In the genomic region with DNA sequence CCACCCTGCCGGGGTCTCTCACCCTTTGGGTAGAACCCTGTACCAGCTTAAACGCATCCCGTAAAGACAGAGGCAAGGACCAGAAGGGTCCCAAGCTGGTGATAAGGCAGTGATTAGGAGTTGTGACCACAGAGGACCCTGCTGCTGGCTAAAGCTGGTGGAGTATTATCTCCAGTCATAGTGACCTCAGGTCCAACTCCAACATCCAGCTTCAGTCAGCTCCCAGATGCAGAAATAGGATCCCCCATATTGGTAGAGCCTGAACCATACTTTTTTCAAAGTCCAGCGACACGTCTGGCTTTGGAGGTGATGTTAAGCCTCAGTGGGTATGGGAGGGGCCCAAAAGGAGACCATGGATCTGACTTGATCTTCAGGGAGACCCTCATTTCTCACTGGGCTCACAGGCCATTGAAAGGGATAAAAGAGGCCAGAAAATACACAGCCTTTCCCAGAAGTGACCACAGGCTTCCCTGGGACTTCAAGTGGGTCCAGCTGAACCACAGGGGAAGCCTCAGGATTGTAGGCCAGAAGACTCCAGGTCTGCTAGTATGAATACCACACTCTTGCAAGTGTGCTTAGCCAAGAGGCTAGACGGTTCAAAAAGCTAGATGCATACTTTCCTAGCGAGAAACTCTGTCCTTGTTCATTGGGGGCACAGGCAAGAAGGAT, we compare ENCODE assay signal across 8 mouse cellular contexts. TPM values are rescaled to one million over a fixed set of nuclear protein-coding genes. Genes with fewer than 3 reads are reported as not detected.
DNase-seq lines count a peak whose midpoint lies in the region; ATAC-seq lines count a peak whose summit lies in the region.

No protein-coding gene starts in this region.

- H3K4me3 ChIP-seq in heart, embryonic 12.5 days = peak overlapping the region; percentile 97
- H3K4me3 ChIP-seq in hindbrain, embryonic 11.5 days (ENCODE audit: low read depth, low read length) = peak overlapping the region; percentile 76
- peak overlapping the region; percentile 59 for H3K4me3 ChIP-seq in midbrain, embryonic 11.5 days (ENCODE audit: low read depth, low read length)

- H3K9me3 ChIP-seq in heart, embryonic 12.5 days (replicated peaks) = no peaks in the 10 kb centered on the region
- no peaks in the 10 kb centered on the region for H3K9me3 ChIP-seq in hindbrain, embryonic 11.5 days (ENCODE audit: control insufficient read depth, low read length)
- no peaks in the 10 kb centered on the region for H3K9me3 ChIP-seq in midbrain, embryonic 11.5 days (ENCODE audit: control insufficient read depth, low read length)

- WGBS in heart, embryonic 12.5 days = 7% methylated on average over 7 of the region's 7 CpGs
- 9% methylated on average over 7 of the region's 7 CpGs for WGBS in hindbrain, embryonic 11.5 days
- 22% methylated on average over 7 of the region's 7 CpGs for WGBS in midbrain, embryonic 11.5 days

- H3K36me3 ChIP-seq in heart, embryonic 12.5 days = peaks cover 10% of the 10 kb centered on the region
- H3K36me3 ChIP-seq in hindbrain, embryonic 11.5 days (ENCODE audit: control insufficient read depth, insufficient read depth, low read length) = no peaks in the 10 kb centered on the region
- no peaks in the 10 kb centered on the region for H3K36me3 ChIP-seq in midbrain, embryonic 11.5 days (ENCODE audit: control insufficient read depth, insufficient read depth, low read length)

- ATAC-seq in heart, embryonic 12.5 days (ENCODE audit: insufficient number of reproducible peaks, low FRiP score) = no peak
- no peak for ATAC-seq in hindbrain, embryonic 11.5 days (ENCODE audit: low FRiP score)
- ATAC-seq in midbrain, embryonic 11.5 days (ENCODE audit: low FRiP score) = no peak

- peak overlapping the region; percentile 100 for H3K9ac ChIP-seq in heart, embryonic 12.5 days
- peak overlapping the region; percentile 92 for H3K9ac ChIP-seq in hindbrain, embryonic 11.5 days (ENCODE audit: low read depth, low read length)
- peak overlapping the region; percentile 76 for H3K9ac ChIP-seq in midbrain, embryonic 11.5 days (ENCODE audit: low read length)

- no peaks in the 10 kb centered on the region for H3K27me3 ChIP-seq in heart, embryonic 12.5 days (replicated peaks)
- peaks cover 2% of the 10 kb centered on the region; the same call in 1 of the 2 replicates for H3K27me3 ChIP-seq in hindbrain, embryonic 11.5 days (ENCODE audit: control insufficient read depth, insufficient read depth, low read length)
- H3K27me3 ChIP-seq in midbrain, embryonic 11.5 days (ENCODE audit: control insufficient read depth, insufficient read depth, low read length) = peaks cover 84% of the 10 kb centered on the region

- DNase-seq in heart, postnatal 25 days (ENCODE audit: low spot score) = no peak
- DNase-seq in NIH3T3 (ENCODE audit: low read depth) (peak; percentile 11), adipocyte (ENCODE audit: low spot score) (no peak)
- DNase-seq in hindbrain, embryonic 11.5 days (ENCODE audit: low spot score) = peak; percentile 17
- peak; percentile 91 for DNase-seq in midbrain, embryonic 11.5 days (ENCODE audit: low spot score, missing footprints)
- DNase-seq in ovary, adult 18-20 months (ENCODE audit: low spot score) = no peak
- no peak for DNase-seq in cerebellum, postnatal 14 days

- H3K4me2 ChIP-seq in heart, embryonic 12.5 days = peak overlapping the region; percentile 93
- H3K4me2 ChIP-seq in hindbrain, embryonic 11.5 days (replicated peaks; ENCODE audit: low read depth, low read length) = peak overlapping the region; percentile 89
- peak overlapping the region; percentile 88 for H3K4me2 ChIP-seq in midbrain, embryonic 11.5 days

- H3K27ac ChIP-seq in heart, embryonic 12.5 days (ENCODE audit: poor library complexity, severe bottlenecking) = peak overlapping the region; percentile 99
- H3K27ac ChIP-seq in hindbrain, embryonic 11.5 days (ENCODE audit: low read depth, low read length) = no peak overlapping the region; the same call in 1 of the 2 replicates
- no peak overlapping the region for H3K27ac ChIP-seq in midbrain, embryonic 11.5 days (ENCODE audit: low read depth, low read length)

- intact Hi-C loops in heart, postnatal 25 days (cut with DNase I) = loop anchor here (5.0 to 10.0 kb wide), 2 partner anchors 138 to 296 kb away; partner anchors contain the start of gene Eml4

- peaks cover 63% of the 10 kb centered on the region for H3K4me1 ChIP-seq in heart, embryonic 12.5 days (replicated peaks)
- peaks cover 16% of the 10 kb centered on the region for H3K4me1 ChIP-seq in hindbrain, embryonic 11.5 days (replicated peaks; ENCODE audit: control insufficient read depth, insufficient read depth, low read length)
- H3K4me1 ChIP-seq in midbrain, embryonic 11.5 days (ENCODE audit: control insufficient read depth, insufficient read depth, low read length) = peaks cover 9% of the 10 kb centered on the region

RNA-seq across cellular contexts. Expression of gene Pkdcc, which starts 1.3 kb away (rescaled TPM):
- 13.5 and 13.9 TPM in 2 replicates for polyA plus RNA-seq in heart, embryonic 12.5 days (2016; fragmentation: Nextera tagmentation; extraction: Ambion mirVana)
- 10 to 100 TPM; 48.6 to 48.7 TPM for total RNA-seq in heart, postnatal 25 days (2021)
- polyA plus RNA-seq in hindbrain, embryonic 11.5 days (2014; fragmentation: Nextera tagmentation; extraction: Ambion mirVana) = 9.6 and 10.8 TPM in 2 replicates
- 5.0 and 5.5 TPM in 2 replicates for polyA plus RNA-seq in midbrain, embryonic 11.5 days (2014; fragmentation: Nextera tagmentation; extraction: Ambion mirVana)

Comparison
In these comparisons a context has a peak if more than half of its experiments do, and no peak if none do; other contexts are left out.
1. DNase-seq: peak in NIH3T3 (single experiment), hindbrain, embryonic 11.5 days (single experiment) and midbrain, embryonic 11.5 days (single experiment); none in heart, postnatal 25 days (single experiment), ovary, adult 18-20 months (single experiment), cerebellum, postnatal 14 days (0 of 2) and adipocyte (single experiment).
2. Peak in every context shown above with its lines, with median percentiles within 50 percentile points of each other: H3K4me2 ChIP-seq, H3K4me3 ChIP-seq and H3K9ac ChIP-seq.